Mouse (Mus musculus) left cerebral cortex, postnatal 14 days (tissue): ENCODE results near the gene Irak3. TPM values are rescaled to one million over a fixed set of nuclear protein-coding genes. Genes with fewer than 3 reads are reported as not detected.
A peak's percentile ranks its signal among the peaks of the same experiment; 100 is the strongest.

Source experiments
- DNase-seq, 2 experiments: peaks; one replicate each; pipeline ENCODE4 v3.0.0; 2021 to 2022; ENCODE audit warnings: low spot score in 2 of 2, mixed read lengths in 1 of 2
- intact Hi-C: fragments of 180-260 bp; cut with DNase I; formaldehyde crosslinking; loops from one replicate; pipeline ENCODE4 v1.15.1; 2025
- total RNA-seq, 2 experiments: library from RNA; stranded (reverse); gene quantifications; 2 replicates each; pipeline ENCODE4 v1.2.3; 2021

Irak3 gene
- total RNA-seq, 2 experiments from 2014 or later: 0.27 to 0.72 TPM

DNA sequence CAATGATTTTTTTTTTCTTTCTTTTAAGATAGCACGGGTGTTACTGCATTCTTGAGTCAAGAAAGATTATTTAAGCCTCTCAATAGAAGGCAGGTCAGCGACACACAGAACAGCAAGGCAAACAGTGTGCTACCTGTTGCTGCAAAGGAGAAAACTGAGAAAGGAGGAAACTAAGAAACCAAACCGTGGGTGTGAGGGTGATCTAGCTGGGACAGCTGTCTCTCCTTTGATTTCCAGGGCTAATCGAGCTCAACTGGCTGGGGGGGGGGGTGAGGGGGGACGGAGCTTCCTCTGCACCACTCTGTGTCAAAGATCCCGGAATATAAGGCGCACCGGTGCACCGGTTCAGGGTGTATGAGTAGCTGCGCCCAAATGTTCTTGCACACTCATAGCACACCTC, 32.9 kb downstream of the Irak3 start:
- intact Hi-C loops: no loop called here
- DNase-seq: no peak

GRCm38 (mm10) chr10:120168070-120168469, 33.9 kb downstream of the Irak3 start:
- DNase-seq: no peak
- intact Hi-C loops: no loop called here

DNA sequence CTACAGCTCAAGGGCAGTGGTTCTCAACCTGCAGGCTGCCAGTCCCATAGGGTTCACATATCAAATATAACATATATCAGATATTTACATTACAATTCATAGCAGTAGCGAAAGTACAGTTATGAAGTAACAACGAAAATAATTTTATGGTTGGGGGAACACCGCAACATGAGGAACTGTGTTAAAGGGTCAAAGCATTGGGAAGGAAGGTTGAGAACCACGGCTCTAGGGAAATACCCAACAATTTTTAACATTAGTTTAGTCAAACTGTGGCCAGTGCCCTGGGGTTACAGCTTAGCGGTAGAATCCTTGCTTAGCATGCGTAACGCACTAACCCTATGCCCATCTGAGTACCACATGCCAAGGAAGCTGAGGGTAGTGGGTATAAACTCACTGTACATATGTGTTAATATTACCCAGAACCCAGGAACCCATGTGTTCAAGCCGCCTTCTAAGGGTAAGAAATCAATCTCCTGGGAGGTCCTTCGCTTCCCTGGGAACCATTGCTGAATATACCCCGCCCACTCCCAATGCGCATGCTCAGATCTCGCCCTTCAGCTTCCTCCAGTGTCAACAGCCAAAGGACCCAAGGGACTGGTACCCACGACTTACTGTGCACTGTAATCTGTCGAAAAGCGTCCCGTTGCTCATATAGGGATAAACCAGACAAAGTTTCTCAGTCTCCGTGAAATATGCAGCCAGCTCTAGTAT, 36.0 kb downstream of the Irak3 start:
- no peak for DNase-seq
- intact Hi-C loops: no loop called here

- intact Hi-C loops: no loop called here
- peak; percentile 14 to 61 for DNase-seq
These were observed 36.8 kb downstream of the Irak3 start for GRCm38 (mm10) chr10:120164931-120165792.

- DNase-seq: no peak
- intact Hi-C loops: no loop called here
These were observed 38.4 kb downstream of the Irak3 start for GRCm38 (mm10) chr10:120163490-120163889.

GRCm38 (mm10) chr10:120162840-120163239, 39.1 kb downstream of the Irak3 start:
- intact Hi-C loops: no loop called here
- DNase-seq: no peak

GRCm38 (mm10) chr10:120160533-120160932, 41.4 kb downstream of the Irak3 start:
- intact Hi-C loops: no loop called here
- DNase-seq: no peak

DNA sequence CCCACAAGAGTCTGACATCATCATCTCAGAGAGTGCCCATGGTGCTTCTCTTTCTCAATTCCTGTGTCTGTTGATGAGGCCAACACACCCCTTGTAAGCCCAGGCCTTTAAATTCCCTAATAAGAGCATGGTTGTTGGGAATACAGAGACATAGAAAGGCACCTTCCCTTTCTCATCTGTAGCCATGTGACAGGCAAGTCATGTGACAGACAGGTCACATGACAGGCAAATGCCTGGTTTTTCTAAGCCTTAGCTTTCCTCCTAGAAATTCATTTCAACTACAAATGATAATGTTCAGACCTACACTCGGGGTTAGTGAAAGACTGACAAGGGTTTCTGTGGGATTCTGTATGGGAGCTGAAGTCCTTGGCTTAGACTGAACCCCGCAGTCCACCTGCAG, 48.0 kb downstream of the Irak3 start:
- intact Hi-C loops: no loop called here
- DNase-seq: no peak

- intact Hi-C loops: no loop called here
- DNase-seq: no peak
These were observed 50.3 kb downstream of the Irak3 start for GRCm38 (mm10) chr10:120151672-120152071.

- intact Hi-C loops: no loop called here
- DNase-seq: no peak
These were observed 60.9 kb downstream of the Irak3 start for GRCm38 (mm10) chr10:120140916-120141516.

DNA sequence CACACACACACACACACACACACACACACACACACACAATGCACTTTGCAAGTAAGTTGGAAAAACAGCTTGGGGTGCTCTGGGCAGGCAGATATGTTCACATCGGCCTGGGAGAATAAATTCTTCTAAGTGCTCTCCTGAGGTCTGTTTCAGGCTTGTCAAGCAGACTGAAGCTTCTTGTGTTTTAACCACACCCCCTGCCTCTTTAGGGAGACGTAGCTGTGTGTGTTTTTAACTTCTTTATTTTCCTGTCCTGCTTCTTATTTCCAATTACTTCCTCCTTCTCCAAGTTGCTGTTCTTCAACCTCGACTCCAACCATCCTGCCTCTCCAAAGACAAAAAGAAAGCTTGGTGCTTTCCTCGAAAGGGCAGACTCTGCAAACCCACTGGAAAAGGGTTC, 61.7 kb downstream of the Irak3 start:
- intact Hi-C loops: no loop called here
- DNase-seq: no peak

GRCm38 (mm10) chr10:120136020-120136562, 65.8 kb downstream of the Irak3 start:
- intact Hi-C loops: loop anchor here (10.0 kb wide), 1 partner anchor 69 kb away; the partner anchor contains the start of genes Irak3 and Tmbim4

GRCm38 (mm10) chr10:120133697-120134096, 68.2 kb downstream of the Irak3 start:
- peak in 1 of 2 experiments; percentile 16 for DNase-seq
- intact Hi-C loops: loop anchor here (10.0 kb wide), 1 partner anchor 71 kb away; the partner anchor contains the start of genes Irak3 and Tmbim4

More at GRCm38 (mm10) chr10:120136020-120136562, 65.8 kb downstream of the Irak3 start:
- DNase-seq: no peak

DNA sequence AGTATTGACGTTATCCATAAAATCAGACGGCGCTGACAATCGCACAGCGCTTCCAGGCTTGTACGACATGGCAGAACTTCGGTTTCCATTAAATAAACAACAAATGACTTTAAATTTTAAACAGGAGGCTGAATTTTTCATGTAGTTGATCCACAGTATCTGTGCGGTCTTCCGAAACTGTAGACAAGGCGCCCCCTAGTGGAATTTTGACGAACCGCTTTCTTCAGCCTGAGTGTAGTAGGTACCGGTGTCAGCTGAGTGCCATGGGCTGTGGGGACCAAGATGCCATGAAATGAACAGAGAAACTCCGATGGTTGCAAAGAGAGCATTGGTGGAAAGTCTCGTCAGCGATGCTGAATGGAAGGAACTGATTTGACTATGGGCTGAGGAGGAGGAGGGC, 71.3 kb downstream of the Irak3 start:
- intact Hi-C loops: loop anchor here (10.0 kb wide), 1 partner anchor 74 kb away; the partner anchor contains the start of genes Irak3 and Tmbim4
- peak; percentile 72 to 78 for DNase-seq

DNA sequence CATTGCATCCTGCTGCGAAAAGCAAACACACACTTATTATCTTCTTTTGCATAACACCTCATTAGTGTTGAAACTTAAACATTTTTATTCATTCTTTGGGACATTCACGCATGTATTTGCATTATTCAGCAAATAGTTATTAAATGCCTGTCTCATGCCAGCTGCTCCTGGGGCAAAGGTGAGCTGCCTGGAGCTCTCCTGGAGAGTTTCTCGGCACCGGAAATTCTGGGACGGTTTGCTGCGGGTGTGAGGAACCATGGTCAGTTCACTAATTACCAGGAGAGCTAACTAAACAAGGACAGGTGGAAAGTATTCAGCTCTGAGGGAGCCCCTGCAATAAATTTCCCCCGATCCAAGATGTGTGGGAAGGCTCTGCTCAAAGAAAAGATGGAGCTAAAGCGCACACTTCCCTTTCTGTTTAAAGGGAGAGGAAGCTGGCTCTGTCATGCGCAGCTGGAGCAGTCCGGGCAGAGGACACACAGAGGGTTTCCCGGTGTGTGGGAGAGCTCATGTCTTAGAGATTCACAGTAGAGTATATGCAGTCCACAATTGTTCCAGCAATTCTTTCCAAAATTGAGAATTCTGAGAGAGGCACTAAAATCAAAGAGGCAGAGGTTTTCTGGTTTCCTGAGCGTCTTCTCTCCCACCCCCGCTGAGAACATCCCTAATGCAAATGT, 73.2 kb downstream of the Irak3 start:
- intact Hi-C loops: loop anchor here (5.0 to 10.0 kb wide), 3 partner anchors 244 to 481 kb away; no protein-coding TSS in a partner anchor

DNA sequence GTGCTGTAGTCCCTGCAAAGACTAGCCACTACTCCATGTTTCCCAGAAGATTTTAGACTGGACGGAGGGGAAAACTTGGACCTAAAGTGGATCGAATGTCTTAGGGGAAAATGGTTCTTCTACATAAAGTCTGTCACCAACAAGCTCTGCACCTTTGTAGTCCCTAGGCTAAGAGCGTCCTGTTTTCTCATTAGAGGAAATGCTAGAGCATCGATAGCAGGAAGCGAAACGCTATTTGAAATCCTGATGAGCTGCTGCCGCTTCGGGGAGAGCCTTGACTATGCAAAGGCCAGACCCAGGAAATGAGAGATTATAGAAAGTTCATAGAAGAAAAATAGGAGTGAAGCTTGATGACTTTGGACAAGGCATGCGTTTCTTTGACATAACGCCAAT, 76.5 kb downstream of the Irak3 start:
- intact Hi-C loops: loop anchor here (5.0 to 10.0 kb wide), 3 partner anchors 241 to 478 kb away; no protein-coding TSS in a partner anchor
- no peak for DNase-seq

More for the DNA sequence above, 73.2 kb downstream of the Irak3 start:
- no peak for DNase-seq

DNA sequence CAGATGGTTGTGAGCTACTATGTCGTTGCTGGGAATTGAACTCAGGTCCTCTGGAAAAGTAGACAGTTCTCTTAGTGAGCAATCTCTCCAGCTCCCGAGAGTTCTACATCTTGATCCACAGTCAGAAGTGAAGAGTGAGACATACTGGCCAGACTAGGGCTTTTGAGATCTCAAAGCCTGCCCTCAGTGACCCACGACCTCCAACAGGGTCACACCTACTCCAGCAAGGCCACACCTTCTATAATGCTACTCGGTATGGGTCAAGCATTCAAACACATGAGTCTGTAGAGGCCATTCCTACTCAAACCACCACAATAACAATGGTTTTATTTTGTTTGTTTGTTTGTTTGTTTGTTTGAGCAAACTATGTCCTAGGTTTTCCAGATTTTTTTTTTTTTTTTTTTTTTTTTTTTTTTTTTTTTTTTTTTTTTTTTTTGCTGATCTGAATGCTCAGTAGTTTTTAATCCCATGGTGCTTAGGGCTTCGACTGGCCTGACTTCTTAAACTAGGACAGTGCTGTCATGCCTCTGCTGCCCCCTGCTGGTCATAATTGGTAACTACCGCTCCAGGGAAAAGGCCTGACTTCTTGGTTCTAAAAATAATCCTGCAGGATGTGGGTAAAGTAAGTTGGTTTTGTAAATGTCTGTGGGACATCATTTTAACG, 77.0 kb downstream of the Irak3 start:
- peak; percentile 89 to 90 for DNase-seq
- intact Hi-C loops: loop anchor here (5.0 to 10.0 kb wide), 3 partner anchors 240 to 478 kb away; no protein-coding TSS in a partner anchor

GRCm38 (mm10) chr10:120123721-120124120, 78.2 kb downstream of the Irak3 start:
- DNase-seq: no peak
- intact Hi-C loops: loop anchor here (10.0 kb wide), 1 partner anchor 239 kb away; no protein-coding TSS in a partner anchor
